Mouse (Mus musculus) pancreas, adult 10 weeks (tissue): Measurements from ENCODE around the gene Dnajb3. TPM values are rescaled to one million over a fixed set of nuclear protein-coding genes. Genes with fewer than 3 reads are reported as not detected.

Source experiments
- polyA plus RNA-seq: library from polyadenylated mRNA; stranded (reverse); fragments of 350-450 nt; fragmentation: Illumina TruSeq; extraction: RNeasy Lipid Tissue Mini Kit (QIAGEN cat#74804); gene quantifications from one replicate; pipeline ENCODE4 v1.2.3, GENCODE M21; 2015; ENCODE audit warnings: low read depth, low replicate concordance; ENCODE audit not compliant: insufficient read depth

Gene Dnajb3
- polyA plus RNA-seq, result not detected

GRCm38 (mm10) chr1:88205294-88205922, at the start of gene Dnajb3:
TSS of gene Dnajb3 (minus strand) at chr1:88205782.

DNA sequence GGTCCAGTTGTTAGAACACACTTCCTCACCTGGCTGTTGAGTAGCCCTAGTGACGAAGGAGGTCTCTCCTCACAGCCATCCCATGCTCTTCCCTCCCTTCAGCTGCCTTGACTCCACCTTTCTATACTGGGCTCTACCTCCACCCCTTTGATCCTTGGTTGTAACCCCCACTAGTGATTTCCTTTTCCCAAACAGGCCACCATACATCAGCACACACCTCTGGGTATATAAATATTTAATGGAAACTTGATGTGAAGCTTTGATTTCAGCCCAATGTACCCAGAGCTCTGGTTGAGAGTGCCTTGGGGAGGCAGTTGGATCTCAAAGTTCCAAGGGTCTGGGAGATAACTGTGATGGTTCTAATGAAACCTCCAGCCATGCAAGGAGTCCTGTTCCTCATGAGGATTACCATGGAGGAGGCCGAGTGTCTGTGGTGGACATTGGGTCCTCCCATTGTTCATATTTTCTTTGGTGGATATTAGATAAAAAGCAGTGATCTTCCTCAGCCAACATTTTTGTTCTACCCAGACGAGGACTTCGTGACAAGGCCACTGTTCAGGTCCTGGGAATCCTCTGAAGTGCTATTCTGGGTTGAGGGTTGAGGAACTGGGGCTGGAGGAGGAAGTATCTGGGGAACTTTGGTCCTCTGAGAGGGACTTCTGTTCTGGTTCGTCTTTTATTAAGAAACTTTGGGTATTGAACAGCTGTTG, 21.2 kb upstream of the Dnajb3 start, which contains the start of gene Mroh2a:
Gene Mroh2a (plus strand): TSS at position 317 of the 710 bp plus-strand sequence.

DNA sequence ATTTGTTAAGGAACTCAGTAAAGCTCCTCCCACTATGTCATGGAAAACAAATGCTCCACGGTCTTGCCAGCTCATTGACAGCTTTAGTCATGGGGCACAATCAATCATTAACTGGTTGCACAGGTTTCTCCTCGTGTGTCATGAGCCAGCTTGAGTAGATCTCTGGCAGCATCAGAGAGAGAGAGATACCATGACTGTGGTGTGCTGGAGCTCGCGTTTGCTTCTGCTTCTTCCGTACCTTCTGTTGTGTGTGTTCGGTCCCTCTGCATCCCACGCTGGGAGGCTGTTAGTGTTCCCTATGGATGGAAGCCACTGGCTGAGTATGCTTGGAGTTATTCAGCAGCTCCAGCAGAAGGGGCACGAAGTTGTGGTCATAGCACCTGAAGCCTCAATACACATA, 6.2 kb upstream of the Dnajb3 start, which contains the start of gene Ugt1a1:
Gene Ugt1a1 (plus strand): TSS at position 148 of the 400 bp plus-strand sequence.

DNA sequence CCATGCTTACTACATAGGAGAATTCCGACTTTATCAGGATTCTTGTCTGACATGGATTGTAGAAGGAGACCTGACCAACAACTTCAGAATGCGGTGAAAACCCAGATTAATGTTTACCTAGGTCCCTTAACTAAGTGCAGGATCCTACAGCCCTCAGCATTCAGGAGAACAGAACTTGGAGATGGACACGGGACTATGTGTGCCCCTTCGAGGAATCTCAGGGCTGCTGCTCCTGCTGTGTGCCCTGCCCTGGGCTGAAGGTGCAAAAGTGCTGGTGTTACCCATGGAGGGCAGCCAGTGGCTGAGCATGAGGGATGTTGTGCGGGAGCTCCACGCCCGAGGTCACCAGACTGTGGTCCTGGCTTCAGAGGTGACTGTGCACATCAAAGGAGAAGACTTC, 5.1 kb downstream of the Dnajb3 start, which contains the start of gene Ugt1a2:
Gene Ugt1a2 (plus strand): TSS at position 146 of the 400 bp plus-strand sequence.

DNA sequence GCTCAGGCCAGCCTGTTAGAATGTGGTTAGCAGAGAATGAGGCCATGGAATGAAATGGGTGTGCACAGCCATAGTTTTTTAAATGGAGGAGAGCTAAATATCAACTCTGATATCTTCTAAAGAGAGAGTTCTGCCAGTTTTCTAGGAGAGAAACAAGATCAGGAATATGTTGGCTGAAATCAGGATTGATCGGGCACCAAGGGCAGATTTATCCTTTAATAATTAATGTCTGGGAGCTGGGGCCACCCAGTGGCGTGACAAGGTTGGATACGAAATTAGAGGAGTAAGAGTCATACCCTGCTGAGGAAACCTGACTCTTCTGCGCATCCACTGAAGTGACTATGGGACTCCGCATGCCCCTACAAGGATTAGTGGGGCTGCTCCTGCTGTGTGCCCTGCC, 39.9 kb downstream of the Dnajb3 start, which contains the start of gene Ugt1a5:
Gene Ugt1a5 (plus strand): TSS at position 302 of the 400 bp plus-strand sequence.

Other genes starting within 250 kb of the Dnajb3 start
- 5.2 TPM for gene Usp40, start 197.2 kb downstream of the Dnajb3 start, polyA plus RNA-seq
- not detected for gene Ugt1a10, start 150.4 kb downstream of the Dnajb3 start, polyA plus RNA-seq
- not detected for gene Ugt1a9, start 135.0 kb downstream of the Dnajb3 start, polyA plus RNA-seq
- not detected for gene Ugt1a8, start 118.0 kb downstream of the Dnajb3 start, polyA plus RNA-seq
- 3.9 TPM for gene Ugt1a7c, start 110.7 kb downstream of the Dnajb3 start, polyA plus RNA-seq
- gene Ugt1a6b, start 102.5 kb downstream of the Dnajb3 start, polyA plus RNA-seq, result 0.89 TPM
- 5.5 TPM for gene Ugt1a6a, start 71.0 kb downstream of the Dnajb3 start, polyA plus RNA-seq
- gene Ugt1a5, start 39.8 kb downstream of the Dnajb3 start, polyA plus RNA-seq, result not detected
- not detected for gene Ugt1a2, start 5.2 kb downstream of the Dnajb3 start, polyA plus RNA-seq
- not detected for gene Ugt1a1, start 6.2 kb upstream of the Dnajb3 start, polyA plus RNA-seq
- gene Mroh2a, start 21.2 kb upstream of the Dnajb3 start, polyA plus RNA-seq, result 0.98 TPM
- 15.3 TPM for gene Hjurp, start 71.9 kb upstream of the Dnajb3 start, polyA plus RNA-seq
- not detected for gene Trpm8, start 71.9 kb upstream of the Dnajb3 start, polyA plus RNA-seq
- gene Spp2, start 201.2 kb upstream of the Dnajb3 start, polyA plus RNA-seq, result not detected